Mouse (Mus musculus) G1E (cell line): Measurements from ENCODE around the gene Rarres1.

Source experiments
- CTCF ChIP-seq: IDR thresholded peaks from 2 replicates; pipeline ENCODE4 v1.5.1; 2012; ENCODE audit warnings: low read depth, low read length, inconsistent platforms, mixed read lengths
- GATA1 ChIP-seq: IDR thresholded peaks from 2 replicates; pipeline ENCODE4 v1.6.1; 2012; ENCODE audit warnings: borderline replicate concordance, low read length, inconsistent platforms, mixed read lengths
- GATA2 ChIP-seq: IDR thresholded peaks from 2 replicates; pipeline ENCODE4 v1.6.1; 2012; ENCODE audit warnings: low read depth, low read length, inconsistent platforms, borderline replicate concordance
- POLR2AphosphoS5 ChIP-seq: IDR thresholded peaks from 2 replicates; pipeline ENCODE4 v1.6.1; 2012; ENCODE audit warnings: low read depth, low read length, inconsistent platforms; ENCODE audit not compliant: insufficient replicate concordance
- TAL1 ChIP-seq: conservative IDR thresholded peaks from 2 replicates; pipeline ENCODE4 v1.6.1; 2012; ENCODE audit warnings: low read depth, low read length, inconsistent platforms, mixed read lengths

- no peak for TF ChIP-seq CTCF
- no peak for TF ChIP-seq TAL1
- no peak for TF ChIP-seq GATA1
- TF ChIP-seq POLR2AphosphoS5, result no peak
- TF ChIP-seq GATA2, result no peak
These were observed 22.2 kb downstream of the Rarres1 start for GRCm38 (mm10) chr3:67493132-67493531.
